Mouse (Mus musculus) B cell, adult 2 months (primary cell): ENCODE measurements around the gene Prkaa1.

ENCODE experiments used
- DNase-seq, 2 experiments: peaks; one replicate each; pipeline ENCODE4 v3.0.0; 2022

The Prkaa1 gene

DNA sequence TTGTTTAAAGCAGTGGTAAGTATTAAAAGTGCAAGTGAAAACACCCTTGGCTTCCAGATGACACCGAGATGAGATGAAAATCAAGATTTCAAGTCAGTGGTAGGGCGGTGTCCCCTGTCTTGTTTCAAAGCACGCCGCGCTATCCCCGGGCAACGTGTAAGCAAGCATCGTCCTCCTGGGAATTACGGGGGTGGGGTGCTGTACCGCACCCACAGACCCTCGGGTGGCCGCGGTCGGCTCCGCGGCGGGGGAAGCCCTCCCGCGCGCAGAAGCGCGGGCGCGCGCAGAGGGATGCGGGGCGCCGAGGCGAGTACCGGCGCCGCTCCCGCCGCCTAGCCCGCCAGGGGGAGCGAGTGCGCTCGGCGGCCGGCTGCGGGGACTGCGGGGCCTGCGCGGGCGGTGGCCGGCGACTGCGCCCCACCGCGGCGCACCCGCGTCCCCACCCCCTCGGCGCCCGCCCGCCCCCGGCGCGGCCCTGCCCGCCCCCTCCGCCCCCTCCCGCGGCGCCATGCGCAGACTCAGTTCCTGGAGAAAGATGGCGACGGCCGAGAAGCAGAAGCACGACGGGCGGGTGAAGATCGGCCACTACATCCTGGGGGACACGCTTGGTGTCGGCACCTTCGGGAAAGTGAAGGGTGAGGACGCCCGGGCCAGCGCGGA lies at the start of gene Prkaa1:
Gene Prkaa1 (plus strand): TSS at position 501 of the 660 bp plus-strand sequence.
- DNase-seq = peak; percentile 71 to 81

- DNase-seq = no peak
Observed at GRCm38 (mm10) chr15:5095534-5096301, 47.9 kb upstream of the Prkaa1 start.

- no peak for DNase-seq
Observed at GRCm38 (mm10) chr15:5097376-5097775, 46.3 kb upstream of the Prkaa1 start.

GRCm38 (mm10) chr15:5102312-5102711 lies 41.3 kb upstream of the Prkaa1 start:
- DNase-seq = no peak

- no peak for DNase-seq
Observed at GRCm38 (mm10) chr15:5105891-5106290, 37.8 kb upstream of the Prkaa1 start.

GRCm38 (mm10) chr15:5106293-5106692 lies 37.4 kb upstream of the Prkaa1 start:
- peak; percentile 26 to 40 for DNase-seq

DNA sequence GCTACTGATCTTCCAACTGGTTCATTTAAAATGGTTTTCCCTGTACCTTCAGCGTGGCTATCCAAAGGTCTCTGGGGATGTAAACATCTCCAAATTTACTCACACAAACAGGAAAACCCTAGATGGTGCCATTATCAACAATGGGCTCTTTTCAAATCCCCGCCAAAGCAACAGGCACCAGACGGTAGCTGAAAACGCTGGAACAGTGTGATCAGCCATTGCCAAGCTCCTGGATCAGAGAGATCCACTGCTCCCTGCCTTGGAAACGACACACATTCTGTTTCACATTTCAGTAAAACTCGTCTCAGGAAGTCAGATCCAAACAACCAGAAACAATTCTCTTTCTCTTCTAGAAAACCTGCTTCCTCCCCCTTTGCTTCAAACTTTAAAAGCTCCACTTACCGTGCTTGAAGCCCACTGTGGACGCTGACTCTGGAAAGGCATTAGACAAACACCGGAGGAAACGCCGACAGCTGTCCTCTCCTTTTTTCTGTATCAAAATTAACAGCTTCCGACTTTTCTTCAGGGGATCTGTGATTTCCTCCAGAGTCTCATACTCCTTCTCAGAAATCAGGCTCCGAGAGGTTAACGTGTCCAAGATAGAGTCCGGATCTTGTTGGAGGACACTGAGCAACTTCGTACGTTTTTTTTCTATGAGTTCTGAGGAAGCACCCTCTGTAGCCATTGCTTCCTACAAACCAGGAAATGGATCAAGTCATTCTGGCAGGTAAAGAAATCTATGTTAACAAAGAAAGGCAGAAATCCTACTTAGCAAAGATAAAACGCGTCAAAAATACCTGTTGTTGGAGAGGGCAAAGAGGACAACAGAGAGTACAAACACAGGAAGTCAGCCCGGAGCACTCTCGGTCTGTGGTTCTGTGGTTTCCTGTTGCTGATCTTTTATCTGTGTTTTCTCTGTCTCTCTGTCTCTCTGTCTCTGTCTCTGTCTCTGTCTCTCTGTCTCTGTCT lies 35.7 kb upstream of the Prkaa1 start, which contains the start of gene Card6:
Gene Card6 (minus strand): TSS at position 854 of the 969 bp plus-strand sequence.
- DNase-seq = peak; percentile 66 to 71

- DNase-seq = peak; percentile 15 to 24
Observed at GRCm38 (mm10) chr15:5108655-5109040, 35.0 kb upstream of the Prkaa1 start.

- DNase-seq = no peak
Observed at GRCm38 (mm10) chr15:5112651-5113050, 31.0 kb upstream of the Prkaa1 start.

DNA sequence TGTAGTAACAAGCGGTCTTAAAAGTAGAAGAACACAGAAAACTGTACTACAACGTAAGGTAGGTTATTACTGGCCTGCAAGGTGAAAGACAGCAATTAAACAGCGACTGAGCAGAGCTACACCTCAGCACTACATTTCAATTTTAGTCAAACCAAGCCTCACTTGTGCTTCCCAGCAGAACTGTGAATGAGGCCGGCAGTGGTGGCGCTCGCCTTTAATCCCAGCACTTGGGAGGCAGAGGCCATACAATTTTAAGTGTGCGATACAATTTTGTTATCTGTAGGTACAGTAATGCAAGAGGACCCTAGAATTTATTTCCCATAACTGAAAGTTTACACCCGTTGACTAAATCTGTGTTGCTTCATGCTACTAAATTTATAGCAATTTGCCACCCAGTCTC lies 28.5 kb upstream of the Prkaa1 start:
- no peak for DNase-seq

GRCm38 (mm10) chr15:5116270-5117030 lies 27.2 kb upstream of the Prkaa1 start, which contains the start of gene Rpl37:
Gene Rpl37 (plus strand): TSS chr15:5116645.
- DNase-seq = peak; percentile 100

DNA sequence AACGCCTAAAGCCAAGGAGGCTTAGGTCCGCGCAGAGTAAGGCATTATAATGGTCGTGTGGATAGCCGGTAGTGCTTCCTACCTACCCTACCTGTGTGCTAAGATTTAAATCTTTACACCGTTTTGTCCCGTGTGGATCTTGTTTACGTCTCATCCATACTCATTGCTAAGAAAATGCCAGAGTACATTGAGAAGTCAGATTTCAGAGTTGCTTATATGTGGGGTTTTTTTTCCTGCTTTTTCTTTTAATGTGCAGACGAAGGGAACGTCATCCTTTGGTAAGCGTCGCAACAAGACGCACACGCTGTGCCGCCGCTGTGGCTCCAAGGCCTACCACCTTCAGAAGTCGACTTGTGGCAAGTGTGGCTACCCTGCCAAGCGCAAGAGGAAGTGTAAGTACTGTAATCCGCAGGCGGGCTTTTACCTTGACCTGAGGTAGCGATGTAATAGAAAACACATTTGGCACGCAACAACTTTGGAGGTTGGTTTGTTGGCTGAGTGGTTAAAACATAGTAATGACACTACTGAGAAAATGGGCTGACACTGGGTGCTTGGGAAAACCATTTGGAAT lies 26.5 kb upstream of the Prkaa1 start:
- DNase-seq = peak; percentile 55 to 59

DNA sequence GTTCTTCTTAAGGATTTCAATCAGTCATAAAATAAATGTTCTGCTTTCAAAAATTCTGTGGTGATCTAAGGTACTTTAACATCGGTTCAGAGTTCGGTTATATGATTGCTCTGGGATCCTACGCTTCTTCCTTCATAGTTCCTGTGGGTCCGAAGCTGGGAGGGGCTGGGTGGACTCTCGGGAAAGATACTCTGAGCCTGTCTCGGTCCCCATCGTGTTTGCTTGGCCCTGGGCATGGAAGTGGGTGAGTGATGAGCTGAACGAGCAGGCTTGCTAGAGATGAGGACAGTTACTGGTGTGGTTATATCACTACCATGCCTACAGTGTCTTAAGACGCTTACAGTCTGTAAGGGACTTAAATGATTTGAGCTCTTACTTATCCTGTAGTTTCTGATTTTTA lies 25.0 kb upstream of the Prkaa1 start:
- no peak for DNase-seq

GRCm38 (mm10) chr15:5119192-5119591 lies 24.5 kb upstream of the Prkaa1 start:
- DNase-seq = no peak

- no peak for DNase-seq
Observed at GRCm38 (mm10) chr15:5119707-5120106, 24.0 kb upstream of the Prkaa1 start.

- DNase-seq = no peak
Observed at GRCm38 (mm10) chr15:5121535-5122313, 21.9 kb upstream of the Prkaa1 start.

DNA sequence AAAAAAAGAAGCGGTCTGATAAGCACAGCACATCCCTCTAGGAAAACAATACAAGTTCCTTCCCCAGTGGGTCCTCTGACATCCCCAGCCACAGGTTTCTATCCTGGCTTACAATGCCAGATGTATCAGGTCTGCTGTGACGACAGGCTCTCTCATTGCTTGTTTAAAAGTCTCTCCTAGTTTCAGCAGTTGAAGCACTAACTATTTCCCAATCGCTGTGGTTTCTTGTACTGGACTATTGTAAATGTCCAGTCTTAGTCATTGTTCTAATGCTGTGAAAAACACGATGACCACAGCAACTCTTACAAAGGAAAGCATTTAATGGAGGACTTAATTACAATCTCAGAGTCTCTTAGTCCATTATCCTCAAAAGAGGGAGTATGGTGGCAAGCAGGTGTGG lies 17.2 kb upstream of the Prkaa1 start:
- no peak for DNase-seq

GRCm38 (mm10) chr15:5127487-5127886 lies 16.2 kb upstream of the Prkaa1 start:
- DNase-seq = no peak

GRCm38 (mm10) chr15:5128176-5128940 lies 15.3 kb upstream of the Prkaa1 start:
- DNase-seq = no peak

- DNase-seq = no peak
Observed at GRCm38 (mm10) chr15:5129111-5129805, 14.4 kb upstream of the Prkaa1 start.
